Mouse (Mus musculus): Measurements from ENCODE around the gene Araf. TPM values are rescaled to one million over a fixed set of nuclear protein-coding genes. Genes with fewer than 3 reads are reported as not detected.
A peak's percentile ranks its signal among the peaks of the same experiment; 100 is the strongest.

Araf gene
- total RNA-seq, 2 experiments from 2014 or later = 86.6 to 92.4 TPM

DNA sequence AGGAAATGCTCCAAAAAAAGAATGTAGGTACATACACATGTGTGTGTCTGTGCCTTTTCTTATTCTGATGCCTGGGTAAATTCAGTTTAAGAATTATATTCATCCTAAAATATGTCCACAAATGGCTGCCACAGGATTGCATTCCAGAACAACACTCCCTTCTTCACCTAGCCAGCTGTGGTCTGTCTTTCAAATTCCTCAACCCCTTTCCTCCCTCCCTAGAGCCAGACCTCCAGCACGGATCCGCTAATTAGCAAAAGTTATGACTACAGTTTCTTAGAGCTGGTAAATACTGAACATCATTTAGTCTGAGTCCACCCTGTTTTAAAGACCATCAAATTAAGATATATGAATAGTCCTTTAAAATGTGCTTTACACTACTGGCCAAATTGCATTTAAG lies 50.2 kb downstream of the Araf start:
- no peak for DNase-seq (ENCODE audit: low spot score in 2 of 2)

DNA sequence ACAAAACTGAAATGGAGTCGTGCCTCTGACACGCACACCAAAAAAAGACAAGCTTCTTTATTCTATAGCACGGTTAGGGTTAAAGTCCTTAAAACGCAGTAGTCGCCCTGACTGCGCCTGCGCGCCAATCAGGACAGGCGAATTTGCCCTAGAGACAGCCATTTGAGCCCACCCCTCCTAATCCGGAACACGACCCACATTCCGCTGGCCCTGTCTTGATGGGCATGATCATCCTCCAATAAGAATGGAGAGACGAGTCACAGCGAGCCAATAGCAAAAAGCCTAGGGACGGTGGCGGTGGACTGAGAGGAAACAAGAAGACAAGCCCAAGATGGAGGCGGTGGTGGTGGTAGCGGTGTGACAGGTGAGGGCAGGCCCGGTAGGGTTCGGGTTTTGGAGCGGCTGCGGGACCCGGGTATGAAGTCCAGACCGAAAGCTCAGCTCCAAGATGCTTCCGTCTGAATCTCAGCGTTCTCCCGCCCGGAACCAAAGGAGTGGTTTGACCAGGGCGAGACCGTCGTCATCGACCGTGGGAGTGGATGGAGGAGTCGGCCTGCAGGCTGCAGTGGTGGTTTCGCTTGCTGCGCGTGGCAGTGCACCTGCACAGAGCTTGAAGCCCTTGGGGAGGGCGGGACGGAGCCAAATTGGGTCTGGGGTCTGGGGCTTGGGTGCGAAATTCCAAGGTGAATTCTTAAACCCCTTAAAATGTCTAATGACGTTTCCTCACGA lies 50.8 kb downstream of the Araf start:
- DNase-seq (ENCODE audit: low spot score in 2 of 2) = peak; percentile 62 to 79

DNA sequence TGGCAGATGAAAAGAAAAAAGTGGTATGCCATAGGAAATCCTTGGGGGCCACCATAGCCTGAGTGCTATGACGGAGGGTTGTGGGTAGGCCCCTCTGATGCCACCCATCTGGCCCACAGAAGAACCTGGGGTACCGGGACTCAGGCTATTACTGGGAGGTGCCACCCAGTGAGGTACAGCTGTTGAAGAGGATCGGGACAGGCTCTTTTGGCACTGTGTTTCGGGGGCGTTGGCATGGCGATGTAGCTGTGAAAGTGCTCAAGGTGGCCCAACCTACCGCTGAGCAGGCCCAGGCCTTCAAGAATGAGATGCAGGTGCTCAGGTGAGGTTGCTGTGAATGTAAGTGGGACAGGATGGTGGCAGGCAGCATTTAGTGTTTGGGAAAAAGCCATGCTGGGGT lies 56.2 kb downstream of the Araf start:
- DNase-seq (ENCODE audit: low spot score in 2 of 2) = no peak

DNA sequence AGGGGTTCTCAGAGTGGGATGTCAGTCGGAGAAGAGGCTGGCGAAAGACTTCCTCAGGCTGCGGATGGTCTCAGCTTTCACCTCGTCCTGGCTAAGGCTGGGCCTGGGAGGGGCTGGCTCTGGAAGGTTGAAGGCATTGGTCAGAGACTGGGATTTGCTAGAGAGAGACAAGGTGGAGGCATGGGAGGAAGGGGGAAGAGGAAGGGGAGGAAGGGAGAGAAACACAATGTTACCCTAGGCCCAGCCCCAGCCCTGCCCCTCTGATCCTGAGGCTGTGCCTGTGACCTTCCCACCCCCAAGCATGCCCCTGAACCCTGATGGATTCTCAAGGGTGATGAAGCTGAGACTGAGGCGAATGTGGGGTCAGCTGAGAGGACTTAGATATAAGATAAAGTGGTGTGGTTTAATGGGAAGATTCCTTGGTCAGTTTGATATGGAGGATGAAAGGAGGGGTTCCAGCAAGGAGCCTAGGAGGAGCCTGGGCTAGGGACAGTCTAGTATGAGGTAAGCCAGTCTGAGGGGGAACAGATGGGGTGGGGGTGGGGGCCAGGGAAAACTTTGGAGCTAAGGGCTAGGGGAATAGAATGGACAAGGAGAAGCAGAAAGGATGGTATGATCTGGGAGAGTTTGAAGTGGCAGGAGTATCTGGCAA lies 64.0 kb downstream of the Araf start:
- no peak for DNase-seq (ENCODE audit: low spot score in 2 of 2)

DNA sequence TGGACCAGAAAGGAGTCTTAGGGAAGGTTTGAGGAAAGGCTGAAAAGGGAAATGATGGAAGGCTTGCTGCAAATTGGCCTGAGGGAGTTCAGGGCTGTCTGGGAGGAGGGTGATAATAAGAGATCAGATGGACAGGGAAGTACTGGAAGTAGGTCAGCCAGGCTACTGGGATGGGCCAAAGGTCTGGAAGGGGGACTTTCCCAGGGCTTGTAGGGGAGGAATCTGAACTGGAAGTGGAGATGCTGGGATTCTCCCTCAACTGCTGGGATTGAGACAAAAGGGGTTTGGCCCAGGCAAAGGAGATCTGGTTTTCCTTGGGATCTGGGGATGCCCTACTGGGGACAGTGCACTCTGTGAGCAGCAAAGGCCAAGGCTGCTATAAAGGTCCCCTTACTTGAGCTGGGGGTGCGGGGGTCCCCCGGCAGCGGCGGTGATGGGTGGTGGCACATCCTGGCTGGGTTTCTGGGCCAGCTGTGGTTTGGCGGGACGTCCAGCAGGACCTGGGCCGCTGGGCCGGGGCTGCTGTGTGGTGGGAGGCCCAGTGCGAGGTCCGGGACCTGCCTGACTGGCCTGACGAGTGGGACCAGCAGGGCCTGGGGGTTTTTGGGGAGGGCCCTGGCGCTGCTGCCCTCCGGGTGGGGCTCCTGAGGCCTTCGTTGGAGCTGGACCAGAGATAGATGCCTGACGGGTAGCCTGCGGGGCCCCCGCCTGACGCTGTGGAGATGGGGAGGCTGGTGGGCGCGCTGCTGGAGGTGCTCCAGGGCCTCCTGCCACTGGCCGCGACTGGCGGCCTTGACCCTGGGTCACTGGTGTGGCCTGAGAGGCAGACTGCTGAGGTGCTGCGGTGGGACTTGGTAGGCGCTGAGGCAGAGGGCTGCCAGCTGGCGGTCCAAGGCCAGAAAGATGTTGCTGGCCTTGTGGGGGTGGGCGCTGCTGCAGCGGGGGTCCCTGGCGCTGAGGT lies 64.8 kb downstream of the Araf start:
- peak in 1 of 2 experiments; percentile 13 for DNase-seq (ENCODE audit: low spot score in 2 of 2)

DNA sequence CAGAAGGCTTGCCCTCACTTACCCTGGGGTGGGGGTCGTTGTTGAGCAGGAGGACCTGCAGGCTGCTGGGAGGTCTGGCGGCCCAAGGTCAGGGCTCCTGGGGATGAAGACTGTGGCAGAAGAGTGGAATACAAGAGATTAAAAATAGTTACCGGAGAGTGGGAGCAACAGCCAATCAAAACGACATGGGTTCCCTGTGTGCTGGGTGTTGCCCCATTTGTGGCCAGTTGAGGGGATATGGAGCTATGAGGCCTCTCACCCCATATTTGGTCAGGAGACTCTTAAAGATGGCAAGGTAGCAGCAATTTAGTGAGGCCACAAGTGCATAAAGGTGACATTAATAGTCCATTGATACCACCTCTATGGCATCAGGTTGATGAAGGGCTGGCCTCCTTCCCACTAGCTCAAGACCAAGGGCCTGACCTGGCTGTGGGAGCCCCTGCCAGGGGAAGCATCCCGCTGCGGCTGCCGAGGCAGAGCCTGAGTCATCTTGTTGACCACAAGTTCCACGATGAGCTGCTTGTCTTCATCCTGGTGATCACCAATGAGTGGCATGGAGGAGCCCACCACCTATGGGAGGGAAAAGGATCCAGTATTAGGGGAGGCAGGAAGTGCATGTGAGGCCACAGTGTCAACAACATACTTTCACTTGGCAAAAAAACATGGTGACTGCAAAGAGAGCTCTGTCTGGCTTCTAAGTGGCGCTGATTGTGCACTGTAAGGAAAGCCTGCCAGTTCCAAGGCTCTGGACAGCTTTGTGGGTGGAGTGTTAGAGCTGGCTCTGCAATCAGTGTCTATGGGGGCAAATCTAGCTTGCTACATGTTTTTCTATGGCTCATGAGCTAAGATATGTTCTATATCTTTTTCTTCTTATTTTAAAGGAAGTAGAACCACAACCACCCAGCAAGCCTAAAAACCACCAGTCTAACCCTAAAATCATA lies 65.8 kb downstream of the Araf start:
- DNase-seq (ENCODE audit: low spot score in 2 of 2) = no peak

DNA sequence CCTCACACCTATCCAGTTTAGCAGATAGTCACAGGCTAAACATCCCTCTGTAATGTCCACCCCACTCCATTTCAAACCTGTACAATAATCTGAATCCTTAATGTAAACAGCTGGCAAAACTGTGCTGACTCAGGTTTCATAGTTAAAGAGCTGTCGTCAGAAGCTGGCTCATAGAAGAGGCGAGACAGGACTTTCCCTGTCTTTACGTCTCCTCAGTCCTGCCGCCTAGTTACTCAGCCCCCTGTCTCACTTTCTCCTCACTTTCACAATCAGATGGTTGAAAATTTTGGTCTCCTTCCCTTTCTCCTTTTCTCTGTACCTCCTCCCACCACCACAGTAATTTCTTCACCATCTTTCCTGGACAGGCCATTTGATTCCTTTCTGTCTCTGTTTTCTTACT lies 70.5 kb downstream of the Araf start:
- no peak for DNase-seq (ENCODE audit: low spot score in 2 of 2)

DNA sequence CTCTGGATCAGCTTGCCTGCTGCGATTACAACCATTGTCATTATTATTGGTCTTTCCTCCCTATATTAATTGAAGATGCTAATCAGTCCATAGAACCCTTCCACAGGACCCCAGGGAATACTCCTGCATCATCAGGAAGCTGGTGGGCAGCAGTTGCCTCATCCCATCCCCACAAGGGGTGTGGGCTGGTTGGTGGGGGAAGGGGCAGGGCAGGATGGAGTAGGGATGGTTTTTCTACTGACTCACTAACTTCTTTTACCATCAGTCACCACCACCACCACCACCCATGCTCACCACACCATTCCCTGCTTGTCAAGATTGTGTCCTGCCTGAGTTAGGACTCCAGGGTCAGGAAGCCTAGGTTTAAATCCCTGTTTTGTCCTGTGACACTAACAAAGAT lies 71.6 kb downstream of the Araf start:
- no peak for DNase-seq (ENCODE audit: low spot score in 2 of 2)

DNA sequence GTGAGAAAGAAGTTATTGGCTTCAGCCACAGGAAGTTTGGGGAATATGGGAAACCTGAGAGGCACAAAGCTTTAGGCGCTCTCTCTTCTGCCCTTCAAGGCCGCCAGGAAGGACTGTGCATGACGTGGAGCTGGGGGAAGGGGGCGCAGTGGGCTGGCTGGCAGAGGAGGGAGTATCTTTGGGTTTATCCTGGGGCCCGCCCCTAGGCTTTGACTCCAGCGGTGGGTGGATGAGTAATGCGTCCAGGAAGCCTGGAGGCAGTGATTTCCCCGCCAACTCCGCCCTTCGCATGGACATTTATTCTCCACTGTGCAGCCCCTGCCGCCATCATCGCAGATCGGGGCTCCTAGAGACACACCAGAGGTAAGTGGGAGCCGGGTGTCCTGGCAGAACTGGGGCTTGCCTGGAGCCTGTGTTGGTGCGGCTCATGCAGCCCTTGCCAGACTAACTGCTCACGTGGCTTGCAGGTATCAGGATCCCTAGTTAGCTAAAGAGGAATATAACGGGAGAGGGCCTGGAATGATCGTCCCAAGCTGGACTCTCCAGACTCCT lies 72.4 kb downstream of the Araf start, which contains the start of gene Timp1:
Gene Timp1, plus strand, starts transcription at position 205 of the 552 bp plus-strand sequence.
- peak in 1 of 2 experiments; percentile 53 for DNase-seq (ENCODE audit: low spot score in 2 of 2)

DNA sequence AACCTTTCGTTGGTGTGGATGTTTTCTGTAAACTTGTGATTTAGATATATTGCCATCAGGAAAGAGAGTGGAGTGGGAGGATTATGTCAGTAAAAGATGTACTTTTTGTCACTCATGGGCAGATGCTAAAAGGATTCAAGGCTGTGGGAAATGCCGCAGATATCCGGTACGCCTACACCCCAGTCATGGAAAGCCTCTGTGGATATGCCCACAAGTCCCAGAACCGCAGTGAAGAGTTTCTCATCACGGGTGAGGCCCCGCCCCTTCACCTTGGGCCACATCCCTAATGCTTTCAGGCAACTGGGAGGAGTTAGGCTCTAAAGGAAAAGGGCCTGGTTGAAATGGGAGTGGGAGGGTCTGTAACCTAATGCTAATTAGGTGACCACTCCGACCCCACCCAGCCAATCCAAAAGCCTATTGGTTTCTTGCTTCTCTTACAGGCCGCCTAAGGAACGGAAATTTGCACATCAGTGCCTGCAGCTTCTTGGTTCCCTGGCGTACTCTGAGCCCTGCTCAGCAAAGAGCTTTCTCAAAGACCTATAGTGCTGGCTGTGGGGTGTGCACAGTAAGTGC lies 75.4 kb downstream of the Araf start:
- no peak for DNase-seq (ENCODE audit: low spot score in 2 of 2)

DNA sequence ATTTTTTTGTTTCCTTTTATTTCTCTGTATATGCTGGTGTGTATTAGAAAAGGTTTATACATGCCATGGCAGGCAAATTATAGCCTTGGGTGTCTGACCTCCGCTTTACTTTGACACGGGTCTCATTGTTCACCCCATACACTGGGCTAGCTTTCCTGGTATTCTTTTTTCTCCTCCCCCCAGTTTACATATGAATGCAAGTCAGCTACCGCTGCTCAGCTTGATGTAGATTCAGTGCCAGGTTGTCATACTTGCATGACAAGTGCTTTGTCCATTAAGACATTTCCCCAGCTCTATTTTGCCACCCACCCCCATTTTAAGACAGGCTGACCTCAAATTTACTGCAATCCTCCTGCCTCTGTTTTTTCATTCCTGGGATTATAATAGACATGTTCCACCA lies 77.6 kb downstream of the Araf start:
- no peak for DNase-seq (ENCODE audit: low spot score in 2 of 2)

DNA sequence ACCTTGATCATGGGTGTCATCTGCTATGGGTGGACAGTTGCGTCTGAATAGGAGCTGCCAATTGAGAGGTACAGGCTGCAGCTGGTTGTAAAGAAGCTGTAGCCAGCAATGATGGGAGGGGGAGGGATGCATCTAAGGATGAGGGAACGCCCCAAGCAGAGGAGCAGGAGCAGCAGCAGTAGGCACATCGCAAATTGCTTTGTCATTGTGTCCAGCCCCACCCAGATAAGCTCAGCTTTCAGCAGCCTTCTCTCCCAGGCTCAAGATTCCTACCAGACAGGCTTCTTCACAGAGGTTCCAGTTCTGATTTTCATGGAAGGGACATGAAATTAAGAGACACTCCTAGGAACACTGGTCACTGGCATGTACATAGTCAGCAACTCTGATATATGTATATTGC lies 112.5 kb downstream of the Araf start:
- DNase-seq (ENCODE audit: low spot score in 2 of 2) = no peak

Small RNA genes lying within 50 kb of the gene (microRNA-seq; reads per million reads assigned to microRNA genes)
- gene Gm24824 (not detected), gene Mir5617 (not detected)

Other genes with a start within 250 kb of the Araf start
- gene Rgn, start 248.0 kb upstream of the Araf start, total RNA-seq (2021) = 1 to 10 TPM in 1 of 2 experiments, under 1 TPM in 1; 0.17 to 1.2 TPM
- gene Rbm10, start 180.3 kb upstream of the Araf start, total RNA-seq (2021) = 10 to 100 TPM; 26.7 to 27.0 TPM
- gene Ndufb11, start 180.2 kb upstream of the Araf start, total RNA-seq (2021) = 100 to 1,000 TPM; 268 TPM
- gene Uba1, start 139.5 kb upstream of the Araf start, total RNA-seq (2021) = 100 to 1,000 TPM; 200 to 208 TPM
- 100 to 1,000 TPM; 144 to 145 TPM for gene Cdk16, start 109.9 kb upstream of the Araf start, total RNA-seq (2021)
- gene Usp11, start 93.9 kb upstream of the Araf start, total RNA-seq (2021) = 10 to 100 TPM; 19.6 to 23.3 TPM
- gene Timp1, start 72.4 kb downstream of the Araf start, total RNA-seq (2021) = 10 to 100 TPM in 1 of 2 experiments, 1 to 10 TPM in 1; 8.4 to 13.7 TPM
- gene Syn1, start 123.2 kb downstream of the Araf start, total RNA-seq (2021) = under 1 TPM; 0.13 to 0.29 TPM
- gene Cfp, start 133.7 kb downstream of the Araf start, total RNA-seq (2021) = 10 to 100 TPM; 10.3 to 10.5 TPM
- 10 to 100 TPM; 12.2 to 12.7 TPM for gene Elk1, start 152.8 kb downstream of the Araf start, total RNA-seq (2021)
- gene Uxt, start 164.2 kb downstream of the Araf start, total RNA-seq (2021) = 10 to 100 TPM; 22.5 to 24.8 TPM

All from gastrocnemius, postnatal 4 days (tissue).